Mouse (Mus musculus) forebrain, embryonic 16.5 days (tissue): ENCODE results near the gene Timm23. TPM values are rescaled to one million over a fixed set of nuclear protein-coding genes. Genes with fewer than 3 reads are reported as not detected.

Experiments used
- ATAC-seq: fragments of 200-750 bp; cut with Nextera tagmentation; 2 replicates; pipeline ENCODE4 v1.8.0; 2017; ENCODE audit warnings: mild to moderate bottlenecking, moderate library complexity
- H3K27ac ChIP-seq: fragments of 300-500 bp; sonication (generic); 2 replicates; pipeline ENCODE4 v1.5.1; 2014; ENCODE audit warnings: low read length, control low read depth
- H3K27me3 ChIP-seq: fragments of 300-500 bp; sonication (generic); replicated peaks from 2 replicates; pipeline ENCODE4 v1.6.1; 2014; ENCODE audit warnings: low read length; ENCODE audit not compliant: control insufficient read depth, insufficient read depth
- H3K36me3 ChIP-seq: fragments of 300-500 bp; sonication (generic); 2 replicates; pipeline ENCODE4 v1.6.1; 2014; ENCODE audit not compliant: control insufficient read depth, insufficient read depth
- H3K4me1 ChIP-seq: fragments of 300-500 bp; sonication (generic); replicated peaks from 2 replicates; pipeline ENCODE4 v1.6.1; 2014; ENCODE audit warnings: low read length; ENCODE audit not compliant: control insufficient read depth, insufficient read depth
- H3K4me2 ChIP-seq: fragments of 300-500 bp; sonication (generic); 2 replicates; pipeline ENCODE4 v1.6.1; 2014; ENCODE audit warnings: mild to moderate bottlenecking, low read length, control low read depth
- H3K4me3 ChIP-seq: fragments of 300-500 bp; sonication (generic); replicated peaks from 2 replicates; pipeline ENCODE4 v1.5.1; 2014; ENCODE audit warnings: mild to moderate bottlenecking, low read length, control low read depth
- H3K9ac ChIP-seq: fragments of 300-500 bp; sonication (generic); replicated peaks from 2 replicates; pipeline ENCODE4 v1.6.1; 2014; ENCODE audit warnings: low read depth, low read length, control low read depth
- H3K9me3 ChIP-seq: fragments of 300-500 bp; sonication (generic); 2 replicates; pipeline ENCODE4 v1.6.1; 2016; ENCODE audit warnings: low read length; ENCODE audit not compliant: control insufficient read depth
- WGBS: fragments of 180-500 bp; shearing (Covaris S2); extraction: QIAGEN DNeasy Blood & Tissue Kit; methylation state at CpG from one replicate; pipeline ENCODE4 v1.1.7; 2014; 5-methylcytosine and 5-hydroxymethylcytosine counted together
- polyA plus RNA-seq: library from polyadenylated mRNA; unstranded; fragments of >200 nt; fragmentation: Nextera tagmentation; extraction: Ambion mirVana; gene quantifications from 2 replicates; pipeline ENCODE4 v1.2.1, GENCODE M21; 2015

Gene Timm23
- polyA plus RNA-seq, 1 experiment from 2014 or later, result 221 TPM

- 36% methylated on average over 7 of the region's 7 CpGs for WGBS
- H3K4me1 ChIP-seq, result peaks cover 26% of the 10 kb centered on the region
- ATAC-seq, result no peak
- no peaks in the 10 kb centered on the region for H3K36me3 ChIP-seq
- peak overlapping the region; percentile 98 for H3K9ac ChIP-seq
- peak overlapping the region; percentile 75; the same call in 1 of the 2 replicates for H3K27ac ChIP-seq
- no peaks in the 10 kb centered on the region for H3K27me3 ChIP-seq
- H3K4me2 ChIP-seq, result peak overlapping the region; percentile 99
- no peaks in the 10 kb centered on the region for H3K9me3 ChIP-seq
- peak overlapping the region; percentile 98 for H3K4me3 ChIP-seq
These were observed 41.1 kb downstream of the Timm23 start for GRCm38 (mm10) chr14:32160563-32160962.

- WGBS, result under 1% methylated on average over 39 of the region's 40 CpGs
- peak within 1 kb of the TSS; percentile 98 for H3K4me3 ChIP-seq
- no peaks in the 10 kb centered on the region for H3K36me3 ChIP-seq
- H3K27me3 ChIP-seq, result no peaks in the 10 kb centered on the region
- peak within 1 kb of the TSS; percentile 98 for H3K9ac ChIP-seq
- peak within 1 kb of the TSS; percentile 99 for H3K4me2 ChIP-seq
- H3K4me1 ChIP-seq, result peaks cover 20% of the 10 kb centered on the region
- no peaks in the 10 kb centered on the region for H3K9me3 ChIP-seq
- ATAC-seq, result peak; percentile 99
- peak within 1 kb of the TSS; percentile 75 for H3K27ac ChIP-seq
These were observed 41.9 kb downstream of the Timm23 start, which contains the start of gene Ncoa4 for GRCm38 (mm10) chr14:32159690-32160246. Gene Ncoa4 (plus strand): TSS chr14:32159865.

GRCm38 (mm10) chr14:32159150-32159670 lies 42.5 kb downstream of the Timm23 start:
- Histone ChIP-seq H3K9me3 (no peaks in the 10 kb centered on the region), H3K36me3 (no peaks in the 10 kb centered on the region), H3K27me3 (no peaks in the 10 kb centered on the region), H3K4me3 (peak overlapping the region; percentile 98), H3K4me1 (peaks cover 20% of the 10 kb centered on the region), H3K9ac (peak overlapping the region; percentile 54), H3K27ac (peak overlapping the region; percentile 44; the same call in 1 of the 2 replicates), H3K4me2 (peak overlapping the region; percentile 59)
- ATAC-seq, result peak; percentile 37; the same call in 1 of the 2 replicates
- WGBS, result 45% methylated on average over 4 of the region's 4 CpGs

- no peak overlapping the region for H3K4me3 ChIP-seq
- no peak overlapping the region for H3K4me2 ChIP-seq
- no peaks in the 10 kb centered on the region for H3K9me3 ChIP-seq
- H3K9ac ChIP-seq, result no peak overlapping the region
- no peaks in the 10 kb centered on the region for H3K36me3 ChIP-seq
- H3K27me3 ChIP-seq, result no peaks in the 10 kb centered on the region
- peaks cover 6% of the 10 kb centered on the region for H3K4me1 ChIP-seq
- 89% methylated on average over 6 of the region's 6 CpGs for WGBS
- H3K27ac ChIP-seq, result no peak overlapping the region
- ATAC-seq, result no peak
These were observed 46.9 kb downstream of the Timm23 start for GRCm38 (mm10) chr14:32154758-32155157.

- no peaks in the 10 kb centered on the region for H3K36me3 ChIP-seq
- H3K4me3 ChIP-seq, result no peak overlapping the region
- H3K27ac ChIP-seq, result no peak overlapping the region
- no peak overlapping the region for H3K4me2 ChIP-seq
- H3K4me1 ChIP-seq, result no peaks in the 10 kb centered on the region
- 96% methylated on average over 2 of the region's 2 CpGs for WGBS
- no peaks in the 10 kb centered on the region for H3K27me3 ChIP-seq
- 0 out of 2 replicates have a peak, but pooled peaks cover 2% of the 10 kb centered on the region for H3K9me3 ChIP-seq
- ATAC-seq, result no peak
- no peak overlapping the region for H3K9ac ChIP-seq
These were observed 48.5 kb downstream of the Timm23 start for GRCm38 (mm10) chr14:32153156-32153555.

- Histone ChIP-seq H3K27me3 (no peaks in the 10 kb centered on the region), H3K4me3 (no peak overlapping the region), H3K36me3 (no peaks in the 10 kb centered on the region), H3K27ac (no peak overlapping the region), H3K4me1 (no peaks in the 10 kb centered on the region), H3K4me2 (no peak overlapping the region), H3K9me3 (0 out of 2 replicates have a peak, but pooled peaks cover 2% of the 10 kb centered on the region), H3K9ac (no peak overlapping the region)
- WGBS, result 87% methylated on average over 18 of the region's 18 CpGs
- no peak for ATAC-seq
These were observed 49.3 kb downstream of the Timm23 start for GRCm38 (mm10) chr14:32152243-32152965.

- 91% methylated on average over 2 of the region's 2 CpGs for WGBS
- Histone ChIP-seq H3K27me3 (no peaks in the 10 kb centered on the region), H3K4me1 (no peaks in the 10 kb centered on the region), H3K4me2 (no peak overlapping the region), H3K9me3 (peaks cover 9% of the 10 kb centered on the region; the same call in 1 of the 2 replicates), H3K4me3 (no peak overlapping the region), H3K9ac (no peak overlapping the region), H3K36me3 (no peaks in the 10 kb centered on the region), H3K27ac (no peak overlapping the region)
- ATAC-seq, result no peak
These were observed 50.8 kb downstream of the Timm23 start for GRCm38 (mm10) chr14:32150872-32151271.

GRCm38 (mm10) chr14:32146578-32146977 lies 55.1 kb downstream of the Timm23 start:
- H3K36me3 ChIP-seq, result no peaks in the 10 kb centered on the region
- 65% methylated on average over 2 of the region's 2 CpGs for WGBS

GRCm38 (mm10) chr14:32145809-32146511 lies 55.7 kb downstream of the Timm23 start:
- Histone ChIP-seq H3K36me3 (no peaks in the 10 kb centered on the region), H3K9ac (no peak overlapping the region), H3K27me3 (no peaks in the 10 kb centered on the region), H3K4me3 (no peak overlapping the region), H3K27ac (no peak overlapping the region), H3K4me1 (no peaks in the 10 kb centered on the region), H3K4me2 (no peak overlapping the region), H3K9me3 (peaks cover 9% of the 10 kb centered on the region; the same call in 1 of the 2 replicates)
- WGBS, result 91% methylated on average over 7 of the region's 7 CpGs
- no peak for ATAC-seq

More at GRCm38 (mm10) chr14:32146578-32146977, 55.1 kb downstream of the Timm23 start:
- ATAC-seq, result no peak
- H3K27me3 ChIP-seq, result no peaks in the 10 kb centered on the region
- no peak overlapping the region for H3K4me3 ChIP-seq
- H3K9ac ChIP-seq, result no peak overlapping the region
- peaks cover 9% of the 10 kb centered on the region; the same call in 1 of the 2 replicates for H3K9me3 ChIP-seq
- no peak overlapping the region for H3K4me2 ChIP-seq
- H3K27ac ChIP-seq, result no peak overlapping the region
- H3K4me1 ChIP-seq, result no peaks in the 10 kb centered on the region
